In genomic region chr1:73743737-73744554, GRCm38 (mm10) we compare ENCODE assay signal across 10 mouse cellular contexts.
A peak's percentile ranks its signal among the peaks of the same experiment; 100 is the strongest.
DNase-seq lines count a peak whose midpoint lies in the region; ATAC-seq lines count a peak whose summit lies in the region.
"Had no signal": no experiment of that assay in that cellular context is flagged by ENCODE, and none has a peak within 500 bp of the region (broad histone marks: within the 10 kb centered on the region; RNA-seq: fewer than 3 reads in every experiment).

No protein-coding gene starts in this region.

- no peaks in the 10 kb centered on the region for H3K9me3 ChIP-seq in kidney, embryonic 14.5 days (ENCODE audit: control insufficient read depth, low read length)
- H3K9me3 ChIP-seq in forebrain, embryonic 10.5 days = no peaks in the 10 kb centered on the region
- H3K9me3 ChIP-seq in limb, embryonic 12.5 days = no peaks in the 10 kb centered on the region
- no peaks in the 10 kb centered on the region; the same call in 1 of the 2 replicates for H3K9me3 ChIP-seq in neural tube, embryonic 14.5 days (ENCODE audit: control insufficient read depth, low read length)

- no peak overlapping the region for H3K4me3 ChIP-seq in kidney, embryonic 14.5 days (ENCODE audit: low read length)
- H3K4me3 ChIP-seq in forebrain, embryonic 10.5 days = peak overlapping the region; percentile 9; the same call in 1 of the 2 replicates
- H3K4me3 ChIP-seq in limb, embryonic 12.5 days (replicated peaks) = no peak overlapping the region
- H3K4me3 ChIP-seq in neural tube, embryonic 14.5 days (ENCODE audit: low read depth, low read length) = no peak overlapping the region

- peak; percentile 86 for ATAC-seq in kidney, embryonic 14.5 days (ENCODE audit: low FRiP score, low TSS enrichment)
- ATAC-seq in limb, embryonic 12.5 days (ENCODE audit: insufficient number of reproducible peaks, insufficient read depth, low FRiP score, low TSS enrichment, low read depth) = peak; percentile 67
- peak; percentile 71; the same call in 1 of the 2 replicates for ATAC-seq in neural tube, embryonic 14.5 days (ENCODE audit: low read depth)

- WGBS in kidney, embryonic 14.5 days = 11% methylated on average over 6 of the region's 6 CpGs
- WGBS in forebrain, embryonic 10.5 days = 15% methylated on average over 6 of the region's 6 CpGs
- WGBS in limb, embryonic 12.5 days = 16% methylated on average over 6 of the region's 6 CpGs
- WGBS in neural tube, embryonic 14.5 days = 22% methylated on average over 6 of the region's 6 CpGs

- H3K4me2 ChIP-seq in kidney, embryonic 14.5 days (replicated peaks; ENCODE audit: low read depth, low read length) = no peak overlapping the region
- peak overlapping the region; percentile 2 for H3K4me2 ChIP-seq in limb, embryonic 12.5 days
- H3K4me2 ChIP-seq in neural tube, embryonic 14.5 days (ENCODE audit: low read depth, low read length) = no peak overlapping the region

- no peaks in the 10 kb centered on the region for H3K27me3 ChIP-seq in kidney, embryonic 14.5 days (ENCODE audit: control insufficient read depth, insufficient read depth, low read length)
- H3K27me3 ChIP-seq in forebrain, embryonic 10.5 days (ENCODE audit: poor library complexity, severe bottlenecking) = no peaks in the 10 kb centered on the region
- H3K27me3 ChIP-seq in limb, embryonic 12.5 days = no peaks in the 10 kb centered on the region
- H3K27me3 ChIP-seq in neural tube, embryonic 14.5 days (ENCODE audit: control insufficient read depth, insufficient read depth, low read length) = no peaks in the 10 kb centered on the region

- no peak for DNase-seq in kidney, postnatal 25 days
- DNase-seq in forebrain, embryonic 10.5 days (ENCODE audit: extremely low spot score, low spot score) = peak; percentile 49
- DNase-seq in cerebellum, postnatal 25 days = no peak
- DNase-seq in T-cell, adult 2 months (ENCODE audit: low spot score) = no peak
- no peak for DNase-seq in MN1 (ENCODE audit: low spot score)
- DNase-seq: gastrocnemius, postnatal 25 days; thymus, adult 18-20 months had no signal

- peak overlapping the region; percentile 23; the same call in 1 of the 2 replicates for H3K9ac ChIP-seq in kidney, embryonic 14.5 days (ENCODE audit: low read depth, low read length)
- no peak overlapping the region for H3K9ac ChIP-seq in limb, embryonic 12.5 days (replicated peaks)
- no peak overlapping the region for H3K9ac ChIP-seq in neural tube, embryonic 14.5 days (replicated peaks; ENCODE audit: low read depth, low read length)

- peaks cover 8% of the 10 kb centered on the region; the same call in 1 of the 2 replicates for H3K4me1 ChIP-seq in kidney, embryonic 14.5 days (ENCODE audit: control insufficient read depth, insufficient read depth, low read length)
- peaks cover 27% of the 10 kb centered on the region for H3K4me1 ChIP-seq in forebrain, embryonic 10.5 days
- peaks cover 19% of the 10 kb centered on the region for H3K4me1 ChIP-seq in limb, embryonic 12.5 days (replicated peaks)
- H3K4me1 ChIP-seq in neural tube, embryonic 14.5 days (ENCODE audit: control insufficient read depth, insufficient read depth, low read length) = peaks cover 4% of the 10 kb centered on the region; the same call in 1 of the 2 replicates

- no peaks in the 10 kb centered on the region for H3K36me3 ChIP-seq in kidney, embryonic 14.5 days (ENCODE audit: control insufficient read depth, insufficient read depth, low read length)
- no peaks in the 10 kb centered on the region for H3K36me3 ChIP-seq in forebrain, embryonic 10.5 days (replicated peaks)
- H3K36me3 ChIP-seq in limb, embryonic 12.5 days = no peaks in the 10 kb centered on the region
- no peaks in the 10 kb centered on the region for H3K36me3 ChIP-seq in neural tube, embryonic 14.5 days (ENCODE audit: control insufficient read depth, insufficient read depth, low read length)

- H3K27ac ChIP-seq in kidney, embryonic 14.5 days (ENCODE audit: low read depth, low read length) = peak overlapping the region; percentile 55; the same call in 1 of the 2 replicates
- H3K27ac ChIP-seq in forebrain, embryonic 10.5 days = peak overlapping the region; percentile 89
- H3K27ac ChIP-seq in limb, embryonic 12.5 days = peak overlapping the region; percentile 86
- peak overlapping the region; percentile 10; the same call in 1 of the 2 replicates for H3K27ac ChIP-seq in neural tube, embryonic 14.5 days (ENCODE audit: low read depth, low read length)

Comparison
In these comparisons a context has a peak if more than half of its experiments do, and no peak if none do; other contexts are left out.
1. H3K27ac ChIP-seq: peak in every context shown above with its lines; median percentile 89 in forebrain, embryonic 10.5 days; 86 in limb, embryonic 12.5 days; 55 in kidney, embryonic 14.5 days; 10 in neural tube, embryonic 14.5 days.